Mouse (Mus musculus) G1E (cell line): ENCODE data around the gene Casc1.

Source experiments
- CTCF ChIP-seq: IDR thresholded peaks from 2 replicates; pipeline ENCODE4 v1.5.1; 2012; ENCODE audit warnings: low read depth, low read length, inconsistent platforms, mixed read lengths
- GATA1 ChIP-seq: IDR thresholded peaks from 2 replicates; pipeline ENCODE4 v1.6.1; 2012; ENCODE audit warnings: borderline replicate concordance, low read length, inconsistent platforms, mixed read lengths
- GATA2 ChIP-seq: IDR thresholded peaks from 2 replicates; pipeline ENCODE4 v1.6.1; 2012; ENCODE audit warnings: low read depth, low read length, inconsistent platforms, borderline replicate concordance
- POLR2AphosphoS5 ChIP-seq: IDR thresholded peaks from 2 replicates; pipeline ENCODE4 v1.6.1; 2012; ENCODE audit warnings: low read depth, low read length, inconsistent platforms; ENCODE audit not compliant: insufficient replicate concordance

- no peak for TF ChIP-seq CTCF
- no peak for TF ChIP-seq POLR2AphosphoS5
- no peak for TF ChIP-seq GATA2
- TF ChIP-seq GATA1, result no peak
Measured at GRCm38 (mm10) chr6:145226296-145226695, 15.5 kb upstream of the Casc1 start.
